Mouse (Mus musculus): ENCODE results near the gene Stard5. TPM values are rescaled to one million over a fixed set of nuclear protein-coding genes. Genes with fewer than 3 reads are reported as not detected.

Stard5 gene
- polyA plus RNA-seq, 1 experiment from 2014 or later = 8.1 TPM

DNA sequence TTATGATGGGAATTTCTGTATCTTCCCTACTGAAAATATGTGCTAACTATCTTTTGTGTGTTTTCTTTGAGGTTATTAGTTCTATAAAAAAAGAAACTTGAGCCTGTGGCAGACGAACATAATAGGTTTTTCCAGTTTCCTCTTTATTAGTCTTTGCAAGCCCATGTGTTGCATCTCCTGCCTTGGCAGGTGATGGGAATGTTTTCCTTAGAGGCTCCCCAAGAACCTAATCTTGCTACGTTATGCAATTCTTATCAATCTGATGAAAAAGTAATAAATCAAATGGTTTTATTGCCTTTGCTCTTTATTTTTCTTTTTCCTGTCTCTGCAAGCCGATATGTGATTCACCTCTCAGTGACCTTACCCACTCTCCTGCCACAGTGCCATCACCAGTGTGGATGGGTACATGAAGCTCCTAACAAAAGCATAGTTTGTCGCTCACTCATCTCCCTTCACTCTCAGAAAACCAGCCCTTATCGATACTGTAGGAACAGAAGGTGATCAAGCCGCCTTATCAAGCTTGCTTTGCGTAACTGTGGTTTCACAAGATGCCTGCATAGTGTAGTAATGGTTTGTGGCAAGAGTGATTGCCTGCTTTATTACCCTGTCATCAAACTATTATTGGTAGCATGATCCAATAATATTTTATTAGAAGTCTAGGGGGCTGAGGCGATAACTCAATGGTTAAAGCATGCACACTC is 5.1 kb upstream of the Stard5 start:
- Histone ChIP-seq H3K4me1 (ENCODE audit: control insufficient read depth, insufficient read depth, low read length) (0 out of 2 replicates have a peak, but pooled peaks cover 2% of the 10 kb centered on the region), H3K9ac (ENCODE audit: low read length) (no peak overlapping the region), H3K4me2 (ENCODE audit: low read length) (no peak overlapping the region), H3K27ac (ENCODE audit: low read depth, low read length) (no peak overlapping the region), H3K9me3 (replicated peaks; ENCODE audit: control insufficient read depth, low read length) (no peaks in the 10 kb centered on the region), H3K36me3 (ENCODE audit: control insufficient read depth, insufficient read depth, low read length) (no peaks in the 10 kb centered on the region), H3K27me3 (replicated peaks; ENCODE audit: control insufficient read depth, insufficient read depth, low read length) (no peaks in the 10 kb centered on the region), H3K4me3 (ENCODE audit: low read depth, low read length) (no peak overlapping the region)
- 91% methylated on average over 8 of the region's 8 CpGs for WGBS
- ATAC-seq (no peak), DNase-seq (ENCODE audit: low spot score) (no peak)

DNA sequence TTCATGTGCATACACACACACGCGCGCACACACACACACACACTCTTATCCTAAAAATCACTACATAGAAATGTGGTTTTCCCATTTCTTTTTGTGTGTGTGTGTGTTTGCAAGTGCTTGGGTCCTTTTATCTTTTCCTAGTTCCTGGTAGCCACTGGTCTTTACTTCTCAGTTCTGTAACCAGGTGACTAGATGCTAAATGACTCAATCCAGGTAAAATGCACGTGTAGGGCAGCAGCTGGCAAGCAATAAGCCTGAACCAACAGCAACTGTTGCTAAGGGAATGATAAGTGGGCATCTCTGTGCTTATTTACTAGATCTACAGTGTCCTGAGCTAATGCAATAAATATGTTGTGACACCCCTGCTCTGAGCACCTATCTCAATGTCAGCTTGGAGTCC is 4.4 kb upstream of the Stard5 start:
- 0 out of 2 replicates have a peak, but pooled peaks cover 2% of the 10 kb centered on the region for H3K4me1 ChIP-seq (ENCODE audit: control insufficient read depth, insufficient read depth, low read length)
- H3K4me3 ChIP-seq (ENCODE audit: low read depth, low read length) = no peak overlapping the region
- no peak for DNase-seq (ENCODE audit: low spot score)
- H3K9me3 ChIP-seq (replicated peaks; ENCODE audit: control insufficient read depth, low read length) = no peaks in the 10 kb centered on the region
- no peak for ATAC-seq
- H3K9ac ChIP-seq (ENCODE audit: low read length) = no peak overlapping the region
- H3K4me2 ChIP-seq (ENCODE audit: low read length) = no peak overlapping the region
- 89% methylated on average over 4 of the region's 4 CpGs for WGBS
- no peak overlapping the region for H3K27ac ChIP-seq (ENCODE audit: low read depth, low read length)
- H3K27me3 ChIP-seq (replicated peaks; ENCODE audit: control insufficient read depth, insufficient read depth, low read length) = no peaks in the 10 kb centered on the region
- H3K36me3 ChIP-seq (ENCODE audit: control insufficient read depth, insufficient read depth, low read length) = no peaks in the 10 kb centered on the region

DNA sequence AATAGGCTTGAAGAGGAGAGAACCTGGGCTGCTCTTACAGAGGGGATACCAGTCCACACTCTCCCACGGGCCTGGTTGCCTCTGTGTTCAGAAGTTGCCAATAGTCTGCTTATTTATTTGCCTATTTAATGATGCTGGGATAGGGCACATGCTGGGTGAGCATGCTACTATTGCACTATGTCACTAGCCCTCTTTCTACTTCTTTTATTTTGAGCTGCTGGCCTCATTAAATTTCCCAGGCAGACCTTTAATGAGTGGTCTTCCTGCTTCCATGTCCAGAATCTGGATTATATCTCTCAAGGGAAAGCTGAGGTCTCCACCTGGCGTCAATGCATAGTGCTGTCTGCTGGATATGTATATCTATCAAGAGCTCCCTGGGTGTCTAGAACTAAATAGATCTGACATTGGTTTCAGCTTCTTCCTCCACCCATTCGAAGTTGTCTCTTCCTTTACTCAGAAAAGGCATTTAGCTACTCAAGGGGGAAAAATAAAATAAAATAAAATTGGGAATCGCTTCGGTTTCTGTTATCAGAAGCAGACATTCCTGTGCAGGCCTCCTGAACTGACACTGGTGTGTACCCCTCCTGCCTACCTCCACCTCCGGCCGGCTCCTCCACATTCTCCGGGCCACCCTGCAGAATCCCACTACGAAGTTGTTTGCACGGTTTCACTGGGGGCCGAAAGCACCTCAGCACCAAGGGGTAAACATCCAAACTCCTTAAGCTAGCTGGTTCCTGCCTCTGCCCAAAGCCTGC is 509 bp upstream of the Stard5 start:
- Histone ChIP-seq H3K4me3 (ENCODE audit: low read depth, low read length) (peak overlapping the region; percentile 51), H3K4me2 (ENCODE audit: low read length) (peak overlapping the region; percentile 65), H3K9ac (ENCODE audit: low read length) (peak overlapping the region; percentile 66), H3K27me3 (replicated peaks; ENCODE audit: control insufficient read depth, insufficient read depth, low read length) (no peaks in the 10 kb centered on the region), H3K9me3 (replicated peaks; ENCODE audit: control insufficient read depth, low read length) (no peaks in the 10 kb centered on the region), H3K36me3 (ENCODE audit: control insufficient read depth, insufficient read depth, low read length) (no peaks in the 10 kb centered on the region), H3K27ac (ENCODE audit: low read depth, low read length) (no peak overlapping the region), H3K4me1 (ENCODE audit: control insufficient read depth, insufficient read depth, low read length) (0 out of 2 replicates have a peak, but pooled peaks cover 2% of the 10 kb centered on the region)
- peak; percentile 39 for DNase-seq (ENCODE audit: low spot score)
- ATAC-seq = peak; percentile 26; the same call in 1 of the 2 replicates
- WGBS = 10% methylated on average over 11 of the region's 11 CpGs

DNA sequence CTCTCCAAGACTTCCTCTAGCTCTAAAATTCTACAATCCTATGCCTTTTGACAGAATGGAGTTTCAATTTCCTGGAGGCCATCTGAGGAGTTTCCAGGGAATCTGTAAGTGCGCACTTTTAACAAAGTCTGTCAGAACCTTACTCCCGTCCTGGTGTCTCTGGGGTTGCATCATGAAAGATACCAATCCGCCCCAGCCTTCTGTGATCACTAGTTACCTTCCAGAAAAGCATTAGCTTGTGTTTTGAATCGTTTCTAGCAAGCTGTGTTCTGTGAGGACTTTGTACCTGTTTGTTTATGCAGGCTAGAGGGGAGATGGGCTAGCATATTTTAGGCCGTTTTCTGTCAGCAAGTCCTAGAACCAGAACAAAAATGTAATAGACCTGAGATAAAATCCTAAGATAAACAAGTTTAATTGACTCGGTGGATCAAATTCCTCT is 942 bp downstream of the Stard5 start:
- Histone ChIP-seq H3K9ac (ENCODE audit: low read length) (no peak overlapping the region), H3K27ac (ENCODE audit: low read depth, low read length) (no peak overlapping the region), H3K27me3 (replicated peaks; ENCODE audit: control insufficient read depth, insufficient read depth, low read length) (no peaks in the 10 kb centered on the region), H3K4me2 (ENCODE audit: low read length) (peak overlapping the region; percentile 65), H3K4me3 (ENCODE audit: low read depth, low read length) (peak overlapping the region; percentile 51; the same call in 1 of the 2 replicates), H3K9me3 (replicated peaks; ENCODE audit: control insufficient read depth, low read length) (no peaks in the 10 kb centered on the region), H3K36me3 (ENCODE audit: control insufficient read depth, insufficient read depth, low read length) (no peaks in the 10 kb centered on the region), H3K4me1 (ENCODE audit: control insufficient read depth, insufficient read depth, low read length) (0 out of 2 replicates have a peak, but pooled peaks cover 2% of the 10 kb centered on the region)
- ATAC-seq (no peak), DNase-seq (ENCODE audit: low spot score) (no peak)
- WGBS = 62% methylated on average over 6 of the region's 6 CpGs

DNA sequence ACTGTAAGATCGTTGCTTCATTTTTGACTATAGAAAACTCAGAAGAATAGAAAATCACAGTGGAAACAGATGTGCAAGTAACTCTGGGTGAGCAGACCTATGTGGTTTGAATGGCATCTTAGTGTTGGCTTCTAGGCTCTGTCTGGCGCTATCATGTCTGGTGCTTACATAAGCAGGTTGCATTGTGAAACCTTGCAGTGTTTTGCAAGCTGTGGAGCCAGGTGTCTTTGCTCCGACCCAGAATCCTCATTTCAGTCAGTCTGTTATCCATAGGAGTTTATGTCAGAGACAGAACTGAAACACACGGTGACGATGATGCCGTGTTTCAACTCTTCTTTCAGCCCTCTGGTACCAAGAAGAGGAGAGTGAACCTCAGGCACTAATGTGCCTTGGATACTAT is 2.1 kb downstream of the Stard5 start:
- H3K27me3 ChIP-seq (replicated peaks; ENCODE audit: control insufficient read depth, insufficient read depth, low read length) = no peaks in the 10 kb centered on the region
- H3K9me3 ChIP-seq (replicated peaks; ENCODE audit: control insufficient read depth, low read length) = no peaks in the 10 kb centered on the region
- H3K4me3 ChIP-seq (ENCODE audit: low read depth, low read length) = no peak overlapping the region
- H3K36me3 ChIP-seq (ENCODE audit: control insufficient read depth, insufficient read depth, low read length) = no peaks in the 10 kb centered on the region
- H3K4me1 ChIP-seq (ENCODE audit: control insufficient read depth, insufficient read depth, low read length) = 0 out of 2 replicates have a peak, but pooled peaks cover 2% of the 10 kb centered on the region
- no peak overlapping the region for H3K27ac ChIP-seq (ENCODE audit: low read depth, low read length)
- H3K9ac ChIP-seq (ENCODE audit: low read length) = no peak overlapping the region
- ATAC-seq (no peak), DNase-seq (ENCODE audit: low spot score) (no peak)
- no peak overlapping the region for H3K4me2 ChIP-seq (ENCODE audit: low read length)
- WGBS = 93% methylated on average over 6 of the region's 6 CpGs

DNA sequence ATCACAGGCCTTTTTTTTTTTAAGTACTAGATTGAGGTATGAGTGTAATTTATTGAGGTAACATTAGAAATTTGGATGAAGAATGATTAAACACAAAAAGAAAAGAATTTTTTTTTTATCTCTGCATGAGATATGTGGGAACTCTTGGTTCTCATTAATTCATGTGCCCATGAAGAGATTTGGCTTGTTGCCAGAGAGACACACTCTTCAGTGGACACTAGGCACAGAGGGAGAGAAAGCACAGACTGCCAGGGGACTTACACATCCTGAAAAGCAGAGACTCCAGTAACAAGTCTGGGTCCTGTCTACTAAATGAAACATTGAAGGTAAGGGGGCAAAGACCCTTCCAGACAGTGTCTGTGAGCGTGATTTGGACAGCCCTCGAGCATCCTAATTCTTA is 4.0 kb downstream of the Stard5 start:
- Histone ChIP-seq H3K9ac (ENCODE audit: low read length) (no peak overlapping the region), H3K9me3 (replicated peaks; ENCODE audit: control insufficient read depth, low read length) (no peaks in the 10 kb centered on the region), H3K4me3 (ENCODE audit: low read depth, low read length) (no peak overlapping the region), H3K27ac (ENCODE audit: low read depth, low read length) (no peak overlapping the region), H3K4me2 (ENCODE audit: low read length) (no peak overlapping the region), H3K27me3 (replicated peaks; ENCODE audit: control insufficient read depth, insufficient read depth, low read length) (no peaks in the 10 kb centered on the region), H3K4me1 (ENCODE audit: control insufficient read depth, insufficient read depth, low read length) (0 out of 2 replicates have a peak, but pooled peaks cover 2% of the 10 kb centered on the region), H3K36me3 (ENCODE audit: control insufficient read depth, insufficient read depth, low read length) (no peaks in the 10 kb centered on the region)
- peak; percentile 56 for DNase-seq (ENCODE audit: low spot score)
- WGBS = 83% methylated on average over 2 of the region's 2 CpGs
- ATAC-seq = no peak

DNA sequence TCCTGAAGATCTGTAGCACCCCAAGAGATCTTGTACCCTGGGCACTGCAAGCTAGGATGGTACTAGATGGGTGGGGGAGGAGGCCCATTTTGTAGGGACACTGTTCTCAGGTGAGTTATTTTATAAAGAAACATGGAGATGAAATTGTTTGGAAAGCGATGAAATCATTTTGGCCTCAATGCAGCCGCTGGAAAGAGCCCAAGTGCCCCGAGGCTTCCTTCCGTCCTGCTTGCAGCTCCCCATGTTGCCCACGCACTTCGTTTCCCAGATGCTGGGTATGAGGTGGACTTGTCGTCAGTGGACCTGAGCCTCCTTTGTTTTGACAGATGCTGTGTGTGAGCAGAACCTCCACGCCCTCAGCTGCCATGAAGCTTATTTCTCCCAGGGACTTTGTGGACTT is 4.7 kb downstream of the Stard5 start:
- no peak for DNase-seq (ENCODE audit: low spot score)
- H3K4me1 ChIP-seq (ENCODE audit: control insufficient read depth, insufficient read depth, low read length) = no peaks in the 10 kb centered on the region
- no peaks in the 10 kb centered on the region for H3K36me3 ChIP-seq (ENCODE audit: control insufficient read depth, insufficient read depth, low read length)
- H3K4me3 ChIP-seq (ENCODE audit: low read depth, low read length) = no peak overlapping the region
- H3K4me2 ChIP-seq (ENCODE audit: low read length) = no peak overlapping the region
- no peaks in the 10 kb centered on the region for H3K9me3 ChIP-seq (replicated peaks; ENCODE audit: control insufficient read depth, low read length)
- WGBS = 82% methylated on average over 8 of the region's 8 CpGs
- no peaks in the 10 kb centered on the region for H3K27me3 ChIP-seq (replicated peaks; ENCODE audit: control insufficient read depth, insufficient read depth, low read length)
- H3K27ac ChIP-seq (ENCODE audit: low read depth, low read length) = no peak overlapping the region
- no peak for ATAC-seq
- no peak overlapping the region for H3K9ac ChIP-seq (ENCODE audit: low read length)

DNA sequence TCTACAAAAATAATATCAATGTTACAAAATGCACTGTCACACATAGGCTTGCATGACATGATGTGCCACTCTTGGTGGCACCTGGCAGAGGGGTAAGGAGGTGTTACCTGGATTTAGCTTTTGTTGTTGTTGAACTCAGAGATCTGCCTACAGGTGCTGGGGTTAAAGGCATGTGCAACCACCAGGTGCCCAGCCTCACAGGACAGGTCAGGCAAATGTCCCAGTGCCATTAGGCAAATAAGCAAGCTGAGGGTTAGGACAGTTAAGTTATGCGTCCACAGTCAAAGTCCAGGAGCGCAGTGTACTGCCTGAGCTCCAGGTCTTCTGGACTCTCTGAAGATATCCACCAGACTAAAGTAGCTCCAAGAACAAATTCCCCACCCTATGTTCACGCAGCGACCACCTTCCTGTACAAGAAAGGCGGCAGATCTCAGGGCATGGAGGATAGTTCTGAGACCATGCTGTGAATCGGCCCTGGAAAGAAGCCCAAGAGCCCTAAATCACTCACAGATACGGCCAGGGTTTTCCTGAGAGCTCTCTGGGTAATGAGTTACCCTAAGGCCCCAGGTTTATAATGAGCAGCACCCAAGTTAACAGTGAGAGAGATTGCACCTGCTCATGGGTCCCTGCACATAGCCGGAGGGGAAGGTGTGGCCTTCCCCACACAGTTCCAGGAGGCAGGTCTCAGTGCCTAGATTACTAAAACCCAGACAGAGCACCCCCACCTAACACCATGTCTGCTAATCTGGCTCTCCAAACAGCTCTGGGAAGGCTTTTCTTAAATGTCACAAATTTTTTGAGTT is 6.2 kb downstream of the Stard5 start:
- Histone ChIP-seq H3K9ac (ENCODE audit: low read length) (no peak overlapping the region), H3K36me3 (ENCODE audit: control insufficient read depth, insufficient read depth, low read length) (no peaks in the 10 kb centered on the region), H3K4me2 (ENCODE audit: low read length) (no peak overlapping the region), H3K9me3 (replicated peaks; ENCODE audit: control insufficient read depth, low read length) (no peaks in the 10 kb centered on the region), H3K4me3 (ENCODE audit: low read depth, low read length) (no peak overlapping the region), H3K4me1 (ENCODE audit: control insufficient read depth, insufficient read depth, low read length) (no peaks in the 10 kb centered on the region), H3K27ac (ENCODE audit: low read depth, low read length) (no peak overlapping the region), H3K27me3 (replicated peaks; ENCODE audit: control insufficient read depth, insufficient read depth, low read length) (no peaks in the 10 kb centered on the region)
- ATAC-seq (no peak), DNase-seq (ENCODE audit: low spot score) (no peak)
- 91% methylated on average over 8 of the region's 8 CpGs for WGBS
